Mouse (Mus musculus): ENCODE data around the gene Prss48. TPM values are rescaled to one million over a fixed set of nuclear protein-coding genes. Genes with fewer than 3 reads are reported as not detected.

Gene Prss48
- not detected in 2 replicates for polyA plus RNA-seq (2012; rRNA removed; ENCODE audit: low replicate concordance)

DNA sequence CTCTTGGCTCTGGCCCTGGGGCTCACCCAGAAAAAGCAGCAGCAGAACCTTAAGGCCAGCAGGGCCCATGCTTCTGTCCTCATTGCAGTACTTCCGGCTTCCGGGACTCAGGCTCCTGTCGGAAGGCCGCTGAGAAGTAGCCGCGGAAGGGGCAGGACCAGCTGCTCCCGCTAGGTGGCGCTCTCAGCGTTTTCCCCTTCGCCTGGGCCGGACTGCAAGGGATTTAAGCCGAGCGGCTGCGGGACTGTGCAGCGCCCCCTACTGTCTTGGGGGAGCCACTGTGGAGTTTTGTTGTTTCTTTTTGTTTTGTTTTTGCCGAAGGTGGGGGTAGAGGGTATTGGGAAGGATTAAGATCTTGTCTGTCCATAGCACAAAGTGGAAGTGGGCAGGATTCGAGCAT, at the start of gene Prss48:
Prss48 (minus strand) TSS at position 69 of the 400 bp plus-strand sequence.

DNA sequence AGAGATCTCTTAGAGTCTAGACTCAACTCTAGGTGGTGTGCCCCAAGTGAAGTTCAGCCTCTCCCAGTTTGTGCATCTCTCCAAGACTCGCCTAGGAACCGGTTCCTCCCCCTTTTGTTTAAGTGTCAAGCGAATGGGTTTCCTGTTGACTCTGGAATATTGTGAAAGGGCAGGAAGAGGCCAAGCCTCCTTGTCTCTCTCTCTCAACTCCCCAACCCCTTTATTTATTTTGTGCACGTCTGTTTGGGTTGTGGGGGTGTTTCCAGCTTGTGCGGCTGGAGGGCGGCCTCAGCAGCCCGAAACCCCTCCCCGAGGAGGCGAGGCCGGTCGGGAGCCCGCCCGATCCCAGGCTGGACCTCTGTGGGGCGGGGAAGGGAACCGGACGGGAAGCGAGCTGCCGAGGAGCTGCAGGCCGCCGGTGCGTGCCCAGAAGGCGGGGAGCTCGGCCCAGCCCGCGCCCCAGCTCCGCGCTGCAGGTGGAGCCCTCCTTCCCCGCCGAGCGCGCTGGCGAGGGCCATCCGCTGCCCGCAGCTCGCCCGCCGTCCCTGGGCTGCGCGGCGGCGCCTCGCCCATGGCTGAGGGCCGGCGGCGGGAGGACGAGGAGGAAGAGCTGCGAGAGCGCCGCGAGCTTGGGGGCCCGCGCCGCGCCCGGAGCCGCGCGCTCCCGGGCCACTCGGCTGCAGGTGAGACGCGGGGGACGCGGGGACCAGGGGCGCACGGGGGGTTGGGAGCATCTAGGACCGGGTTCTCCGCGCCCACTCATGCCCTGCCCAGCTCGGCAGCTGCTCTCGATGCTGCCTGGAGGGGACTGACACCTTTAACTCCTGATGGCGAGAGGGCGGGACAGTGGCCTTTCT, 31.3 kb downstream of the Prss48 start, which contains the start of gene Sh3d19:
Sh3d19 (plus strand) TSS at position 368 of the 857 bp plus-strand sequence.

Other genes with a start within 250 kb of the Prss48 start
- 8.8 and 9.0 TPM in 2 replicates for gene Fam160a1, start 185.2 kb downstream of the Prss48 start, polyA plus RNA-seq (2012; rRNA removed; ENCODE audit: low replicate concordance)
- 1.4 and 1.7 TPM in 2 replicates for gene Glt28d2, start 115.0 kb downstream of the Prss48 start, polyA plus RNA-seq (2012; rRNA removed; ENCODE audit: low replicate concordance)
- 41.7 and 57.3 TPM in 2 replicates for gene Gm37240, start 115.0 kb downstream of the Prss48 start, polyA plus RNA-seq (2012; rRNA removed; ENCODE audit: low replicate concordance)
- 106 and 107 TPM in 2 replicates for gene Sh3d19, start 31.4 kb downstream of the Prss48 start, polyA plus RNA-seq (2012; rRNA removed; ENCODE audit: low replicate concordance)
- gene Rps3a1, start 140.2 kb upstream of the Prss48 start, polyA plus RNA-seq (2012; rRNA removed; ENCODE audit: low replicate concordance): 23.5 and 27.1 TPM in 2 replicates
- 25.7 and 38.2 TPM in 2 replicates for gene Lrba, start 222.2 kb upstream of the Prss48 start, polyA plus RNA-seq (2012; rRNA removed; ENCODE audit: low replicate concordance)

All from duodenum, adult 2 months (tissue).